ENCODE assay signal across 17 mouse cellular contexts in the genomic region with DNA sequence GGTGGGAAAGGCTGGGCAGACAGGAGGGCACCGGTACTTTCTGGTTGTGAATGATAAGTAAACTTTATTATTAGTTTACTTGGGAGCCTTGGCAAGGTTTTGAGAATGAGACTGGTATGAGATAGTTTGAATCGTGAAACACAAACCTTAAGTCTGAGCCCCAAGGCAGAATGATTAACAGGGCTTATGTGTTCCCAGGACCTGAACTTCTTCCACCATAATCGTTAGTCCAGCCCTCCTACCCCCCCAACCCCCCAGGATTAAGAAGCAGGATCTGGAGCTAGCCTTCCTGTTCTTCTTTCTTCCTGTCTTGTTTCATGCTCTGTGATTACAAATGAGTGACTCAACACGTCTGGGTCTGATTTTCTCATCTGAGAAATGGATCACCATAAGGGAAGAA.
A peak's percentile ranks its signal among the peaks of the same experiment; 100 is the strongest.
DNase-seq lines count a peak whose midpoint lies in the region.
"Had no signal": no experiment of that assay in that cellular context is flagged by ENCODE, and none has a peak within 500 bp of the region (broad histone marks: within the 10 kb centered on the region; RNA-seq: fewer than 3 reads in every experiment).

No protein-coding gene starts in this region.

- H3K4me1 ChIP-seq in heart, embryonic 10.5 days: peaks cover 10% of the 10 kb centered on the region

- no peak overlapping the region for H3K4me3 ChIP-seq in heart, embryonic 10.5 days
- H3K4me3 ChIP-seq: embryonic facial prominence, embryonic 10.5 days; embryonic facial prominence, embryonic 13.5 days; erythroblast, embryonic 14.5 days; forebrain, embryonic 10.5 days; forebrain, embryonic 13.5 days; heart, embryonic 12.5 days; heart, embryonic 15.5 days; hindbrain, embryonic 10.5 days; hindbrain, embryonic 13.5 days had no signal

- no peaks in the 10 kb centered on the region for H3K27me3 ChIP-seq in heart, embryonic 10.5 days (ENCODE audit: insufficient read depth, poor library complexity, severe bottlenecking)
- H3K27me3 ChIP-seq: embryonic facial prominence, embryonic 13.5 days; heart, embryonic 12.5 days; heart, embryonic 15.5 days had no signal

- no peaks in the 10 kb centered on the region for H3K36me3 ChIP-seq in heart, embryonic 10.5 days
- H3K36me3 ChIP-seq: embryonic facial prominence, embryonic 10.5 days; embryonic facial prominence, embryonic 13.5 days; forebrain, embryonic 10.5 days; heart, embryonic 12.5 days; heart, embryonic 15.5 days; hindbrain, embryonic 10.5 days; hindbrain, embryonic 13.5 days had no signal

- DNase-seq in heart, adult 11 months: peak; percentile 73
- DNase-seq in heart, embryonic 10.5 days (ENCODE audit: low spot score): no peak
- DNase-seq in A20 (ENCODE audit: low read depth, low spot score): peak; percentile 13
- DNase-seq in fat pad, adult 2 months (ENCODE audit: extremely low read depth, low read depth, low spot score): peak; percentile 95
- no peak for DNase-seq in kidney, adult 18-20 months
- no peak for DNase-seq in thymus, postnatal 10 days (ENCODE audit: low spot score in 2 of 2)
- DNase-seq: cerebellum, adult 9-11 months; embryo, embryonic 11 days had no signal

- WGBS in heart, embryonic 10.5 days: 70% methylated on average over 4 of the region's 4 CpGs

- no peaks in the 10 kb centered on the region for H3K9me3 ChIP-seq in heart, embryonic 10.5 days
- H3K9me3 ChIP-seq: embryonic facial prominence, embryonic 10.5 days; embryonic facial prominence, embryonic 13.5 days; forebrain, embryonic 10.5 days; forebrain, embryonic 13.5 days; heart, embryonic 12.5 days; heart, embryonic 15.5 days; hindbrain, embryonic 10.5 days; hindbrain, embryonic 13.5 days had no signal

- H3K27ac ChIP-seq in heart, embryonic 10.5 days: no peak overlapping the region
- H3K27ac ChIP-seq: embryonic facial prominence, embryonic 10.5 days; embryonic facial prominence, embryonic 13.5 days; forebrain, embryonic 10.5 days; forebrain, embryonic 13.5 days; hindbrain, embryonic 10.5 days; hindbrain, embryonic 13.5 days had no signal

Comparison
In these comparisons a context has a peak if more than half of its experiments do, and no peak if none do; other contexts are left out.
1. DNase-seq: peak in heart, adult 11 months (single experiment), A20 (single experiment) and fat pad, adult 2 months (single experiment); none in heart, embryonic 10.5 days (single experiment), kidney, adult 18-20 months (single experiment) and thymus, postnatal 10 days (0 of 2).